Mouse (Mus musculus) stomach, embryonic 15.5 days (tissue): ENCODE results near the gene Baiap2. TPM values are rescaled to one million over a fixed set of nuclear protein-coding genes. Genes with fewer than 3 reads are reported as not detected.
A peak's percentile ranks its signal among the peaks of the same experiment; 100 is the strongest.

ENCODE experiments used
- ATAC-seq: fragments of 200-750 bp; cut with Nextera tagmentation; 2 replicates; pipeline ENCODE4 v1.8.0; 2017; ENCODE audit warnings: low read depth, moderate number of reproducible peaks, moderate TSS enrichment; ENCODE audit not compliant: insufficient read depth, low FRiP score
- H3K27ac ChIP-seq: fragments of 300-500 bp; sonication (generic); 2 replicates; pipeline ENCODE4 v1.5.1; 2015; ENCODE audit warnings: mild to moderate bottlenecking, inconsistent platforms
- H3K27me3 ChIP-seq: fragments of 300-500 bp; sonication (generic); replicated peaks from 2 replicates; pipeline ENCODE4 v1.6.1; 2015; ENCODE audit warnings: inconsistent platforms
- H3K36me3 ChIP-seq: fragments of 300-500 bp; sonication (generic); 2 replicates; pipeline ENCODE4 v1.6.1; 2015; ENCODE audit warnings: inconsistent platforms
- H3K4me1 ChIP-seq: fragments of 300-500 bp; sonication (generic); 2 replicates; pipeline ENCODE4 v1.6.1; 2015; ENCODE audit warnings: inconsistent platforms
- H3K4me2 ChIP-seq: fragments of 300-500 bp; sonication (generic); 2 replicates; pipeline ENCODE4 v1.6.1; 2015; ENCODE audit warnings: mild to moderate bottlenecking, inconsistent platforms
- H3K4me3 ChIP-seq: fragments of 300-500 bp; sonication (generic); replicated peaks from 2 replicates; pipeline ENCODE4 v1.5.1; 2015; ENCODE audit warnings: inconsistent platforms
- H3K9ac ChIP-seq: fragments of 300-500 bp; sonication (generic); 2 replicates; pipeline ENCODE4 v1.6.1; 2015; ENCODE audit warnings: inconsistent platforms
- H3K9me3 ChIP-seq: fragments of 300-500 bp; sonication (generic); 2 replicates; pipeline ENCODE4 v1.6.1; 2016; ENCODE audit warnings: inconsistent platforms
- WGBS: fragments of 180-500 bp; shearing (Covaris S2); methylation state at CpG from one replicate; pipeline ENCODE4 v1.1.7; 2015; 5-methylcytosine and 5-hydroxymethylcytosine counted together
- polyA plus RNA-seq: library from polyadenylated mRNA; unstranded; fragments of >200 nt; fragmentation: Nextera tagmentation; extraction: Ambion mirVana; gene quantifications from 2 replicates; pipeline ENCODE4 v1.2.1, GENCODE M21; 2015

The Baiap2 gene
- polyA plus RNA-seq, 1 experiment from 2014 or later: 30.9 TPM

- Histone ChIP-seq H3K27ac (0 out of 2 replicates have a peak overlapping the region, but pooled peaks have one; percentile 44), H3K4me3 (no peak overlapping the region), H3K4me1 (0 out of 2 replicates have a peak, but pooled peaks cover 3% of the 10 kb centered on the region), H3K4me2 (peak overlapping the region; percentile 17; the same call in 1 of the 2 replicates), H3K36me3 (no peaks in the 10 kb centered on the region), H3K27me3 (0 out of 2 replicates have a peak, but pooled peaks cover under 1% of the 10 kb centered on the region), H3K9ac (no peak overlapping the region), H3K9me3 (no peaks in the 10 kb centered on the region)
- ATAC-seq: no peak
- WGBS: 66% methylated on average over 8 of the region's 8 CpGs
Measured at GRCm38 (mm10) chr11:120040440-120040839, 97.9 kb downstream of the Baiap2 start.

GRCm38 (mm10) chr11:120041191-120042123 is 98.9 kb downstream of the Baiap2 start:
- no peak overlapping the region for H3K9ac ChIP-seq
- H3K9me3 ChIP-seq: no peaks in the 10 kb centered on the region
- peak; percentile 16; the same call in 1 of the 2 replicates for ATAC-seq
- WGBS: 59% methylated on average over 13 of the region's 13 CpGs
- H3K4me3 ChIP-seq: no peak overlapping the region
- peak overlapping the region; percentile 28; the same call in 1 of the 2 replicates for H3K27ac ChIP-seq
- H3K4me2 ChIP-seq: no peak overlapping the region; the same call in 1 of the 2 replicates
- peaks cover 11% of the 10 kb centered on the region for H3K27me3 ChIP-seq
- peaks cover 12% of the 10 kb centered on the region; the same call in 1 of the 2 replicates for H3K4me1 ChIP-seq
- no peaks in the 10 kb centered on the region for H3K36me3 ChIP-seq

DNA sequence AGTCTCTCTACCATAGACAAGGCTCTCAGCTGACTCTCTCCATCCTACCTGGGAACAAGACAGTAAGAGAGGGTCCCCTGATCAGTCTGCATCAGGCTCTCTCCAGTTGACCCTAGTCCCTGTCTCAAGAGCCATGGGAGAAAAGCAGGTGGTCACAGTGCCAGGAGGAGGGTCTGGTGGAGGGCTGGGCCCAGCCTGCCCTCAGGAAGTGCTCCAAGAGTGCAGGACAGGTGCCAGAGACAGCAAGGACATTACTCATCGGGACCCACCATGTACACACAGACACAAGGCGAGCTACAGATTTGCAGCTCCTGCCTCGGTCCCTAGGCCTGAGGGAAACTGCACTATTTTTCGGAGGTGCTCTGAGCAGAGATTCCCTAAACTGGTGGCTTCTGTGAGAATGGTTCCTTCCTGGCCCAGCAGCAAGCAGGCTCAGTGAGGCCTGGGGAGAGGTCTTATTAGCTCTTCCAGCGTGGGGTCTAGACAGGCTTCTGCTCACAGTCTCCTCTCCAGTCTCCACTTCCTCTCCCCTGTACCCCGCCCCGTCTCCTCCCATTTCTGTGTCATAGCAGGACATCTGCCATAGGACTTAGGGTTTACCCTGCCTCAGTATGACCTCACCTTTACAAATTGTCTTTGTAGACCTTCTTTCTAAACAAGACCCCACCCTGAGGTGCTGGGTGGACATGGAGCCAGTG is 99.7 kb downstream of the Baiap2 start:
- H3K36me3 ChIP-seq: no peaks in the 10 kb centered on the region
- H3K27ac ChIP-seq: peak overlapping the region; percentile 28; the same call in 1 of the 2 replicates
- ATAC-seq: no peak
- H3K4me1 ChIP-seq: peaks cover 18% of the 10 kb centered on the region; the same call in 1 of the 2 replicates
- peaks cover 16% of the 10 kb centered on the region for H3K27me3 ChIP-seq
- no peak overlapping the region for H3K4me2 ChIP-seq
- H3K9ac ChIP-seq: no peak overlapping the region
- no peak overlapping the region for H3K4me3 ChIP-seq
- H3K9me3 ChIP-seq: no peaks in the 10 kb centered on the region
- 58% methylated on average over 7 of the region's 7 CpGs for WGBS

GRCm38 (mm10) chr11:120045341-120045740 is 102.8 kb downstream of the Baiap2 start:
- WGBS: 66% methylated on average over 4 of the region's 4 CpGs
- Histone ChIP-seq H3K27me3 (peaks cover 32% of the 10 kb centered on the region), H3K36me3 (no peaks in the 10 kb centered on the region), H3K9ac (no peak overlapping the region), H3K9me3 (no peaks in the 10 kb centered on the region), H3K4me1 (peaks cover 27% of the 10 kb centered on the region; the same call in 1 of the 2 replicates), H3K4me3 (no peak overlapping the region), H3K27ac (no peak overlapping the region), H3K4me2 (no peak overlapping the region)
- no peak for ATAC-seq

DNA sequence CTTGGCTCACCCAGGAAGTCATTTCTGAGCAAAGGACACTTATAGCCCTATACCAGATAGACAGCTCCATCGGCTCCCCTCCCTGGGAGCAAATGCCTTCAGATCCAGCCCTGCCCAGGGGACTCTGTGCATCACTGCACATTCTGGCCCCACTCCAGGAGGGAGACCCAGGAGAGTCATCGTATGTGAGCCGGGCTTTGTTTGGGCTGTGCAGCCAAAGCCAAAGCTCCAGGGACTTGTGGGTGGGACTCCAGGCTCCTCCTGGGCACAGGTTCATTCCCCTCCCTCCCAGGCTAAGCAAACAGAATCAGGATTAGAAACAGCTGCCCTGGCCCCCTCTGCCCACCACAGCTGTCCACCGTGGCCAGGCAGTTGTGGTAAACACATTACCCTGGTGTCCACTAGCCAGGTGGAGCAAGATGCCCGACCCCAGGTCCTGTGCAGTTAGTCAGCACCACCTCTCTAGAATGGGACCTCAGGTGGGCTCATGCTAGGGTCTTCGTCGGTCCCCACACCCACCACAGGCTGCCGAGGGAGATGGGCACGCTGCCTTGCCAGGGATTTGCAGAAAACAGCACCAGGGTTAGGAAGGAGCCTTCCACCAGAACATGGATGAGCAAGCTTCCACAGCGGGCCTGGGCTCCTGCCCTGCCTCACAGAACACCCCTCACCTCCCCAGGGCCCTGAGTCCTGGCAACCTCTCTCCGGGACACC is 103.4 kb downstream of the Baiap2 start:
- Histone ChIP-seq H3K4me2 (peak overlapping the region; percentile 96), H3K9ac (no peak overlapping the region), H3K9me3 (no peaks in the 10 kb centered on the region), H3K27me3 (peaks cover 32% of the 10 kb centered on the region), H3K4me1 (peaks cover 29% of the 10 kb centered on the region), H3K36me3 (no peaks in the 10 kb centered on the region), H3K4me3 (peak overlapping the region; percentile 57), H3K27ac (no peak overlapping the region)
- WGBS: 42% methylated on average over 11 of the region's 11 CpGs
- 0 out of 2 replicates have a peak, but pooled peaks have one; percentile 27 for ATAC-seq

- peak within 1 kb of the TSS; percentile 56 for H3K9ac ChIP-seq
- no peaks in the 10 kb centered on the region for H3K36me3 ChIP-seq
- H3K27me3 ChIP-seq: peaks cover 32% of the 10 kb centered on the region
- peak within 1 kb of the TSS; percentile 57 for H3K4me3 ChIP-seq
- peak within 1 kb of the TSS; percentile 11; the same call in 1 of the 2 replicates for H3K27ac ChIP-seq
- peaks cover 36% of the 10 kb centered on the region for H3K4me1 ChIP-seq
- H3K9me3 ChIP-seq: no peaks in the 10 kb centered on the region
- 2% methylated on average over 57 of the region's 63 CpGs for WGBS
- peak within 1 kb of the TSS; percentile 96 for H3K4me2 ChIP-seq
- no peak for ATAC-seq
Measured at GRCm38 (mm10) chr11:120046553-120047191, 104.1 kb downstream of the Baiap2 start, which contains the start of gene Aatk. Gene Aatk, minus strand, starts transcription at chr11:120047167.

DNA sequence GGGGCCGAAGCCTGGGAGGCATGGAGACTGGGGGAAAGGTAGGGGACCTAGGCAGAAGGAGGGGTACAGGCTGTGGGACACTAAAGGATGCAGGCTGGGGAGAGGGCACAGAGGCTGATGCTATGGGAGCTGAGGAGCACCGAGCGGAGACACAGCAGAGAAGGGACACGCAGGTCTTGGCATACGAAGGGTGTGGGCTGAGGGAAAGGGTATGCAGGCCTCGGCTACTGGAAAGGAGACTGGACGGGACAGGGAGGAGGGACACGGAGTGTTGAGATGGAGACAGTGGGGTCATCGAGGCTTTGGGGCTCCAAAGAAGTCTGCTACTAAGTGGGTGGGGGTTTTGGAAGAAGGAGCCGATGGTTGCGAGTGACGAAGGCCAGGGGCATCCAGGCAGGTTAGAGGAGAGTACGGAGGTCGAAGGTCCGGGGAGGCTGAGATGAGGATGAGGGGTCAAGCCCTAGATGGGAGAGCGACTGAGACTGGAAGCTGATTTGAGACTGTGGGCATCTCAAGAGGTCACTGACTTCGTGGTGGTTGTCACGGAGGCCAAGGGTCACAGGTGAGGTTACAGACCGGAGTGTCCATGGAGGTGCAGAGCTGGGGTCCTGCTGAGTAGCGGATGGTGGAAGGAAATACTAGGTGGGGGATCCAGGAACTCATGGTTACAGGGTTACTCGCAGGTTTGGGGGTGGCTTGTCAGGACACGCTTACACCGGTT is 105.1 kb downstream of the Baiap2 start:
- Histone ChIP-seq H3K4me1 (peaks cover 44% of the 10 kb centered on the region), H3K9me3 (no peaks in the 10 kb centered on the region), H3K4me3 (peak overlapping the region; percentile 57), H3K27me3 (peaks cover 32% of the 10 kb centered on the region), H3K4me2 (peak overlapping the region; percentile 96), H3K36me3 (no peaks in the 10 kb centered on the region), H3K27ac (no peak overlapping the region), H3K9ac (no peak overlapping the region)
- WGBS: 18% methylated on average over 23 of the region's 23 CpGs
- no peak for ATAC-seq

DNA sequence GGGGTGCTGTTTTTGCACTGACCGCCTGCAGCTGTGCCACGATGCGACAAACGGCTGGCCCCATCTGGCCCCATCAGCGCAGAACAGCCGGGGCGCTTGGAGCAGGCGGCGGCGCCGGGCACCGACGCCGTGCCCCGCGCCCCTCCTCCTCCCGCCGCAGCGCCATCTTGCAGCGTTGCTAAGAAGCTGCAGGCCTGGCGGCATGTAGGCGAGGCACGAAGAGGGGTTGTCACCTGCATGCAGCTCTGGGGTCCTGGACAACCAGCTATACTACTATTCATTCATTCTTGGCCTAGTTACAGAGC is 105.6 kb downstream of the Baiap2 start:
- no peak for ATAC-seq
- Histone ChIP-seq H3K4me3 (peak overlapping the region; percentile 11), H3K36me3 (no peaks in the 10 kb centered on the region), H3K4me1 (peaks cover 44% of the 10 kb centered on the region), H3K4me2 (peak overlapping the region; percentile 96), H3K27ac (no peak overlapping the region), H3K27me3 (peaks cover 32% of the 10 kb centered on the region), H3K9me3 (no peaks in the 10 kb centered on the region), H3K9ac (no peak overlapping the region)
- 11% methylated on average over 21 of the region's 23 CpGs for WGBS

GRCm38 (mm10) chr11:120049067-120049466 is 106.5 kb downstream of the Baiap2 start:
- ATAC-seq: no peak
- no peak overlapping the region for H3K27ac ChIP-seq
- H3K4me1 ChIP-seq: peaks cover 44% of the 10 kb centered on the region
- H3K36me3 ChIP-seq: no peaks in the 10 kb centered on the region
- H3K4me3 ChIP-seq: no peak overlapping the region
- WGBS: 78% methylated on average over 8 of the region's 8 CpGs
- no peak overlapping the region for H3K4me2 ChIP-seq
- no peak overlapping the region for H3K9ac ChIP-seq
- H3K27me3 ChIP-seq: peaks cover 32% of the 10 kb centered on the region
- H3K9me3 ChIP-seq: no peaks in the 10 kb centered on the region

GRCm38 (mm10) chr11:120051124-120051811 is 108.7 kb downstream of the Baiap2 start:
- ATAC-seq: no peak
- 47% methylated on average over 14 of the region's 14 CpGs for WGBS
- no peak overlapping the region for H3K9ac ChIP-seq

More at GRCm38 (mm10) chr11:120051124-120051811, 108.7 kb downstream of the Baiap2 start:
- no peak overlapping the region for H3K4me3 ChIP-seq
- H3K27me3 ChIP-seq: peaks cover 23% of the 10 kb centered on the region
- no peaks in the 10 kb centered on the region for H3K9me3 ChIP-seq
- peaks cover 36% of the 10 kb centered on the region for H3K4me1 ChIP-seq
- no peaks in the 10 kb centered on the region for H3K36me3 ChIP-seq
- no peak overlapping the region for H3K27ac ChIP-seq
- no peak overlapping the region for H3K4me2 ChIP-seq
